Mouse (Mus musculus) limb, embryonic 13.5 days (tissue): ENCODE results near the gene Nr2f6. TPM values are rescaled to one million over a fixed set of nuclear protein-coding genes. Genes with fewer than 3 reads are reported as not detected.
"Not testable (repeated sequence)": the region's sequence is repeated elsewhere in the genome, so short reads cannot be mapped to it uniquely, and the experiment has no call there.

Experiments
- ATAC-seq: fragments of 200-750 bp; cut with Nextera tagmentation; 2 replicates; pipeline ENCODE4 v1.8.0; 2017; ENCODE audit warnings: low read depth, moderate number of reproducible peaks, moderate TSS enrichment; ENCODE audit not compliant: low FRiP score
- H3K27ac ChIP-seq: fragments of 300-500 bp; sonication (generic); 2 replicates; pipeline ENCODE4 v1.5.1; 2015; ENCODE audit warnings: inconsistent platforms, mild to moderate bottlenecking, moderate library complexity
- H3K27me3 ChIP-seq: fragments of 300-500 bp; sonication (generic); 2 replicates; pipeline ENCODE4 v1.6.1; 2015; ENCODE audit warnings: mild to moderate bottlenecking, inconsistent platforms
- H3K36me3 ChIP-seq: fragments of 300-500 bp; sonication (generic); 2 replicates; pipeline ENCODE4 v1.6.1; 2015; ENCODE audit warnings: inconsistent platforms, mild to moderate bottlenecking, moderate library complexity
- H3K4me1 ChIP-seq: fragments of 300-500 bp; sonication (generic); 2 replicates; pipeline ENCODE4 v1.6.1; 2015; ENCODE audit warnings: inconsistent platforms
- H3K4me2 ChIP-seq: fragments of 300-500 bp; sonication (generic); replicated peaks from 2 replicates; pipeline ENCODE4 v1.6.1; 2015; ENCODE audit warnings: inconsistent platforms, mild to moderate bottlenecking, moderate library complexity
- H3K4me3 ChIP-seq: fragments of 300-500 bp; sonication (generic); 2 replicates; pipeline ENCODE4 v1.5.1; 2015; ENCODE audit warnings: moderate library complexity, mild to moderate bottlenecking, inconsistent platforms
- H3K9ac ChIP-seq: fragments of 300-500 bp; sonication (generic); 2 replicates; pipeline ENCODE4 v1.6.1; 2015; ENCODE audit warnings: mild to moderate bottlenecking, inconsistent platforms
- H3K9me3 ChIP-seq: fragments of 300-500 bp; sonication (generic); 2 replicates; pipeline ENCODE4 v1.6.1; 2016; ENCODE audit warnings: inconsistent platforms
- WGBS: fragments of 180-500 bp; shearing (Covaris S2); methylation state at CpG from one replicate; pipeline ENCODE4 v1.1.7; 2015; 5-methylcytosine and 5-hydroxymethylcytosine counted together
- polyA plus RNA-seq: library from polyadenylated mRNA; unstranded; fragments of >200 nt; fragmentation: Nextera tagmentation; extraction: Ambion mirVana; gene quantifications from 2 replicates; pipeline ENCODE4 v1.2.1, GENCODE M21; 2015

Nr2f6 gene
- polyA plus RNA-seq, 1 experiment from 2014 or later: 43.7 TPM

DNA sequence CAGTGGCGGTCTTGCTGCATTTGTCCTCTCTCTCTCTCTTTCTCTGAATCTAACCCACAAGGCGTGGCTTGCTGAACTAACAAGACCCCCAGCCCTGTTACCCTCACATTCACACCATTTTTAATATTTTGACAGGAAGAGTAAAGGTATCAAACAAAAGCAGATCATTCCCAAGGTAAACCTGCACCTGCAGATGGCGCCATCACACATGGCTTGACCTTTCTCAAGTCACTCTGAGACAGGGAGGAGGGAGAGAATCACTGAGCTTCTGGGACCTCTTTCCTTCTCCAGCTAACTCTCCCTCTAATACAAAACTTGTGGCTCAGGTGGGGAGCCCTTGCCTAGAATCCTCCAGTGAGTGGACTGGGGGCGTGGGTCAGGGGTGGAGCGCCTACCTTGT lies 41.1 kb downstream of the Nr2f6 start:
- WGBS: 79% methylated on average over 5 of the region's 5 CpGs
- Histone ChIP-seq H3K36me3 (peaks cover 72% of the 10 kb centered on the region), H3K9me3 (no peaks in the 10 kb centered on the region), H3K9ac (no peak overlapping the region), H3K27ac (no peak overlapping the region), H3K4me1 (no peaks in the 10 kb centered on the region), H3K4me3 (no peak overlapping the region), H3K4me2 (no peak overlapping the region), H3K27me3 (no peaks in the 10 kb centered on the region)
- no peak for ATAC-seq

DNA sequence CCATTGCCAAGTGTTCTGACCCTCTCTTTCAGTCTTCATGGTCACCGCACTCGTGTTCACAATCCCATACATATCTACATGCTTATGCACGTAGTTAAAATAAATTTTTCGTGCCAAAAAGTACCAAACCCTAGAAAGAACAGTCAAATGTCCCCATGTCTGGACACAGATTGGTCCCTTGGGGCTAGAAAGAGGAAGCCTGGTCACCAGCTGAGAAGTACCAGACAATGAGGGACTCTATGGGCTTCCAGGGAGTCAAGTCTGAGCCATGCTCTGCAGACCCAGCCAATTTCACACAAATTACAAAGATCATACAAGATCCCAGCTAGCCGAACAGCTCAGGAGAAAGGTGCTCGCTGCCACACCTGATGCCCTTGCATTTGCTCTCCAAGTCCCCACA lies 43.9 kb downstream of the Nr2f6 start:
- WGBS: 90% methylated on average over 6 of the region's 6 CpGs
- not testable (repeated sequence) for H3K4me1 ChIP-seq, H3K4me3 ChIP-seq, H3K4me2 ChIP-seq, H3K27me3 ChIP-seq, ATAC-seq, H3K9me3 ChIP-seq, H3K27ac ChIP-seq, H3K9ac ChIP-seq
- H3K36me3 ChIP-seq: peaks cover 63% of the 10 kb centered on the region

DNA sequence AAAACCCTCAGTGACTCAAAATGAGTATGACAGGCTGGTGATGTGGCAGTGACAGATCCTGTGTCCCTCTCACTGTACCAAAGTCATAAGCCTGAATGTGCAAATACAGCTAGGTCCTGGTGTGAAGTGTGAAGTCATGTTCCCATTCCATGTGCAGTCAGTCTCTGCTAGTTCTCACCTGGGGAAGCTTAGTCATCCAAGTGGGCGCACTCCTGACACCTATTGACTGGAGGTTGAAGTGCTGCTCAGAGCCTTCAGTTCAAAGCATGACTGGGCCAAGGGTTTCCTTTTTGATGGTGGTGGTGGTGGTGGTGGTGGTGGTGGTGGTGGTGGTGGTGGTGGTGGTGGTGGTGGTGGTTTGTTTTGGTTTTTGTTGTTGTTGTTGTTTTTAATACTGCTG lies 56.9 kb downstream of the Nr2f6 start:
- Histone ChIP-seq H3K36me3 (peaks cover 83% of the 10 kb centered on the region), H3K4me2 (no peak overlapping the region)
- 95% methylated on average over 1 of the region's 1 CpGs for WGBS

More for the DNA sequence above, 56.9 kb downstream of the Nr2f6 start:
- Histone ChIP-seq H3K27me3 (no peaks in the 10 kb centered on the region), H3K9ac (no peak overlapping the region), H3K27ac (no peak overlapping the region), H3K4me3 (no peak overlapping the region), H3K9me3 (no peaks in the 10 kb centered on the region), H3K4me1 (no peaks in the 10 kb centered on the region)
- ATAC-seq: no peak

Other genes with a start within 250 kb of the Nr2f6 start
- gene Myo9b, start 109.2 kb downstream of the Nr2f6 start, polyA plus RNA-seq: 24.9 and 27.2 TPM in 2 replicates
- gene Haus8, start 109.0 kb downstream of the Nr2f6 start, polyA plus RNA-seq: 58.2 and 58.3 TPM in 2 replicates
- gene Use1, start 15.1 kb downstream of the Nr2f6 start, polyA plus RNA-seq: 108 and 110 TPM in 2 replicates
- gene Ocel1, start 10.7 kb downstream of the Nr2f6 start, polyA plus RNA-seq: 3.1 and 4.1 TPM in 2 replicates
- gene Ushbp1, start 13.8 kb upstream of the Nr2f6 start, polyA plus RNA-seq: 8.1 and 8.2 TPM in 2 replicates
- gene Babam1, start 14.9 kb upstream of the Nr2f6 start, polyA plus RNA-seq: 93.1 and 99.7 TPM in 2 replicates
- gene Ankle1, start 24.1 kb upstream of the Nr2f6 start, polyA plus RNA-seq: 40.7 and 41.9 TPM in 2 replicates
- gene Abhd8, start 81.7 kb upstream of the Nr2f6 start, polyA plus RNA-seq: 75.2 and 75.7 TPM in 2 replicates
- gene Mrpl34, start 83.0 kb upstream of the Nr2f6 start, polyA plus RNA-seq: 151 and 152 TPM in 2 replicates
- 98.8 and 105 TPM in 2 replicates for gene Dda1, start 87.2 kb upstream of the Nr2f6 start, polyA plus RNA-seq
- 1.5 and 1.7 TPM in 2 replicates for gene Ano8, start 104.0 kb upstream of the Nr2f6 start, polyA plus RNA-seq
- 23.6 and 25.0 TPM in 2 replicates for gene Gtpbp3, start 106.1 kb upstream of the Nr2f6 start, polyA plus RNA-seq
- 58.5 and 59.4 TPM in 2 replicates for gene Plvap, start 129.8 kb upstream of the Nr2f6 start, polyA plus RNA-seq
- gene Ccdc194, start 143.8 kb upstream of the Nr2f6 start, polyA plus RNA-seq: 0.41 and 0.78 TPM in 2 replicates
- gene Bst2, start 155.5 kb upstream of the Nr2f6 start, polyA plus RNA-seq: 21.0 and 22.3 TPM in 2 replicates
- 80.7 and 83.6 TPM in 2 replicates for gene Mvb12a, start 161.0 kb upstream of the Nr2f6 start, polyA plus RNA-seq
- gene Tmem221, start 176.9 kb upstream of the Nr2f6 start, polyA plus RNA-seq: 0.27 and 0.64 TPM in 2 replicates
- not detected in 2 replicates for gene Nxnl1, start 184.6 kb upstream of the Nr2f6 start, polyA plus RNA-seq
- 52.2 and 52.3 TPM in 2 replicates for gene Slc27a1, start 186.9 kb upstream of the Nr2f6 start, polyA plus RNA-seq
- 210 and 212 TPM in 2 replicates for gene Pgls, start 210.2 kb upstream of the Nr2f6 start, polyA plus RNA-seq
- 4.0 and 5.7 TPM in 2 replicates for gene Fam129c, start 215.7 kb upstream of the Nr2f6 start, polyA plus RNA-seq
- gene Colgalt1, start 229.0 kb upstream of the Nr2f6 start, polyA plus RNA-seq: 85.6 and 87.6 TPM in 2 replicates